Mouse (Mus musculus): ENCODE data around the gene Cped1. TPM values are rescaled to one million over a fixed set of nuclear protein-coding genes. Genes with fewer than 3 reads are reported as not detected.

The Cped1 gene
- polyA plus RNA-seq, 1 experiment: 2.2 TPM

DNA sequence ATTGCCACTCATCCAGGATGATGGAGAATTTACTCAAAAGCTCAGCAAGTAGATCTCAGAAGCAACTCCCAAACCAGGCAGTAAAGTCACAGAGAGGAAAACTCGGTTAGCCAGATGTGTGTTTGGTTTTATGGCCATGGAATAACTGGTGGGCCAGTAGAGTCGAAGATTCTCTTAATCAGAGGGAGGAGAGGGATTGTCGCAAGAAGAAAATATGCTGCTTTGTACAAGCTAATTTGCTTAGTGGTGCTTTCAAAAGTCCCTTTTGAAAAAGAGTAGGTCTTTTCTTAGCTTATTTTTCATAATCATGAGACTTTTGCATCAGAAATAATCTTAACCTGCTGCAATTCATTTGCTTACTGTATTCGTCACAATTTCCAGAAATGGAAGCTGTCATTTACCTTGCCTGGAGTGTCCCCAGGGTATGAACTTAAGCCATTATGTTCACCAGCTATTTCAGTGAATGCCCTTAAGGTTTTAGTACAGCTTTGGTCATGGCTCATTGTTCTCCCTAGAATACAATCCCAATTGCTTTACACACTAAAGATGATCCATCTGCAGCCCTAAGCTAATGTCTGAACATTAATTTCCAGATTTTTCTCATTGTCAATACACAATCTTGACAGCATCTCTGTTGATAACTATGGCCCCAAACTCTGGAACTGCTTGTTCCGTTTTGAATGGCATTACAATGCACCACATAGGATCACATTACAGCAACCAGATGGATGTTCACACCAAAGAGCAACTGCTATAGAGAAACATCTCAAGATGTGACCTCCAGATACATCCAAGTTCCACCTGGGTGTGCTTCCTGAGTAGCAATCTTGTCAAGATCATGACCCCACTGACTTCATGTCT is 282.3 kb downstream of the Cped1 start:
- H3K4me3 ChIP-seq (ENCODE audit: insufficient read depth, low read length): no peak overlapping the region
- H3K4me1 ChIP-seq (ENCODE audit: control insufficient read depth, insufficient read depth, low read length): no peaks in the 10 kb centered on the region
- TF ChIP-seq CTCF (IDR thresholded peaks at IDR 0.05; ENCODE audit: extremely low read depth, insufficient read depth, low read length): no peak
- no peak for TF ChIP-seq POLR2A (IDR thresholded peaks at IDR 0.05; ENCODE audit: extremely low read depth, insufficient read depth, low read length)
- no peak overlapping the region for H3K27ac ChIP-seq (ENCODE audit: insufficient read depth, low read length)

GRCm38 (mm10) chr6:22268677-22269076 is 283.0 kb downstream of the Cped1 start:
- Histone ChIP-seq H3K27ac (ENCODE audit: insufficient read depth, low read length) (no peak overlapping the region), H3K4me1 (ENCODE audit: control insufficient read depth, insufficient read depth, low read length) (no peaks in the 10 kb centered on the region), H3K4me3 (ENCODE audit: insufficient read depth, low read length) (no peak overlapping the region)
- TF ChIP-seq POLR2A (IDR thresholded peaks at IDR 0.05; ENCODE audit: extremely low read depth, insufficient read depth, low read length): no peak

DNA sequence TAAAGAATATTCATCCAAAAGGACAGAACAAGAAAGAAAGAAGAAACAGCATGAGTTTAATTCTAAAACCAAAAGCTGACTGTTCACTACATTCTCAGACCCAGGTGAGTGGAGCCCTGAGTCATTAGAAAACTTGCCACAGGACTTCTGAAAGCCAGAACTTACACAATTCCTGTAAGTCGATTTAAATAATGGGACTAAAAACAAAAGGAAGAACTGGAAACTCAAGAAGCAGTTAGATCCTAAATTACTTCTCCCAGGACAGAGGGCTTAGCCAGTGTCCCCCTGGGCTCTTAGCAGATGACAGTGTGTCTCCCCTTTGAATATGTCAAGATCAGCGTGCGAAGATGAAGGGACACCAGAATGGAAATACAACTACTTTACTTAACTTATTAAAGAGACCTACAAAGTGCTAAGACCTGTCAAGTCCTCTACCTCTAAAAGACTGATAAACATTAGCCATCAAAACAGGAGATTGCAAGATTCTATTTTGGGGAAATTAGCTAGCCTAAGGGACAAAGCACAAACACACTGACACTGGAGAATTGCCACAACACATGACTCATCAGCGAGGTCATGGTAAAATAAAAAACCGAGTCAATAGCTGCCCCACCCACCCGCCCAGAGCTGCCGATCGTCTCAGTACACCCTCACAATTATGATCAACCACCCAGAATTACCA is 284.3 kb downstream of the Cped1 start:
- no peak overlapping the region for H3K4me3 ChIP-seq (ENCODE audit: insufficient read depth, low read length)
- H3K27ac ChIP-seq (ENCODE audit: insufficient read depth, low read length): no peak overlapping the region
- no peak for TF ChIP-seq CTCF (IDR thresholded peaks at IDR 0.05; ENCODE audit: extremely low read depth, insufficient read depth, low read length)
- no peak for TF ChIP-seq POLR2A (IDR thresholded peaks at IDR 0.05; ENCODE audit: extremely low read depth, insufficient read depth, low read length)
- H3K4me1 ChIP-seq (ENCODE audit: control insufficient read depth, insufficient read depth, low read length): no peaks in the 10 kb centered on the region

- no peak overlapping the region for H3K27ac ChIP-seq (ENCODE audit: insufficient read depth, low read length)
- TF ChIP-seq CTCF (IDR thresholded peaks at IDR 0.05; ENCODE audit: extremely low read depth, insufficient read depth, low read length): no peak
- no peak for TF ChIP-seq POLR2A (IDR thresholded peaks at IDR 0.05; ENCODE audit: extremely low read depth, insufficient read depth, low read length)
- H3K4me3 ChIP-seq (ENCODE audit: insufficient read depth, low read length): no peak overlapping the region
- H3K4me1 ChIP-seq (ENCODE audit: control insufficient read depth, insufficient read depth, low read length): no peaks in the 10 kb centered on the region
Observed at GRCm38 (mm10) chr6:22277941-22278340, 292.2 kb downstream of the Cped1 start.

DNA sequence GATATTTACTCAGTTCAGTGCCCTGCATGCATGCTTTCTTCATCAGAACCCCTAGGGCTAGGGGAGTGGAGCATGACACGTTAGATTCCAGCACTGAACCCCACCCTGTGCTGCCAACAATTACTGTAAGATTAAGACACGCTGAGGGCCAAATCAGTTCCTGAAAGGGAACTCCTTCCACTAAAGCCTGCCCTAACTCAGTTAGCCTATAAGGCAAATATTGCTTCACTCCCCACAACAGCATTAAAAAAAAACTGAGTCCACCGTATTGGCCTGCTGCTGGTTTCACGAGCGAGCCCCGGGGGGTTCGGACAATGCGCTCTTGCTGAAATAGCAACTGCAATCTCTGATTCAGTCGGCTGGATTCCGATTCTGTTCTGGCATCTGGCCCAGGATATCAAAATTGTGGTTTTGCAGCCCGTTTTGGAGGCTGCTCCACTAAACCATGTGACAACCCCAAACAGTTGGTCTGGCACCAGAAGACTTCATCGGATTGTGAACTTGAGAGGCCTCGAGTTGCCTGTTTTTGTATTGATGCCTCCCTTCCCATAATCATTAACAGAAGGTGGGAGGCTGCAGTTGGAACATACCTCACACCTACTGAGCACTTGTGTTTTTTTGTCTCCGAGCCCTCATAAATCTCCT is 294.6 kb downstream of the Cped1 start:
- Histone ChIP-seq H3K4me3 (ENCODE audit: insufficient read depth, low read length) (no peak overlapping the region), H3K27ac (ENCODE audit: insufficient read depth, low read length) (no peak overlapping the region), H3K4me1 (ENCODE audit: control insufficient read depth, insufficient read depth, low read length) (no peaks in the 10 kb centered on the region)
- no peak for TF ChIP-seq CTCF (IDR thresholded peaks at IDR 0.05; ENCODE audit: extremely low read depth, insufficient read depth, low read length)
- TF ChIP-seq POLR2A (IDR thresholded peaks at IDR 0.05; ENCODE audit: extremely low read depth, insufficient read depth, low read length): no peak

DNA sequence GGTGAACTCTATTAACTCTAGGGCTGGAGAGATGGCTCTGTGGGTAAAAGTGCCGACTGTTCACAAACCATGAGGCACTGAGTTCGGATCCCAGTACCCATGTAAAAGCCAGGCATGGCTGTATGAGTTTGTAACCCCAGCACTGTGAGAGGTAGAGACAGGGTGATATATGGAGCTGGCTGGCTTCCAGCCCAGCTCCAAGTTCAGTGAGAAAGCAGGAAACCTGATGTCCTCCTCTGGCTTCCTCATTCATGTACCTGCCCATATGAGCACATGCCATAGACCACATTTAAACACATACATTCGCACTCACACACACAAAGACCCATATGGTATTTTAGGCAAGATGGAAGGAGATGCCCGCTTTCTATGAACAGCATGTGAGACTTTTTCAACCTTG is 296.7 kb downstream of the Cped1 start:
- H3K27ac ChIP-seq (ENCODE audit: insufficient read depth, low read length): no peak overlapping the region
- no peak overlapping the region for H3K4me3 ChIP-seq (ENCODE audit: insufficient read depth, low read length)
- no peak for TF ChIP-seq POLR2A (IDR thresholded peaks at IDR 0.05; ENCODE audit: extremely low read depth, insufficient read depth, low read length)
- no peak for TF ChIP-seq CTCF (IDR thresholded peaks at IDR 0.05; ENCODE audit: extremely low read depth, insufficient read depth, low read length)
- no peaks in the 10 kb centered on the region for H3K4me1 ChIP-seq (ENCODE audit: control insufficient read depth, insufficient read depth, low read length)

DNA sequence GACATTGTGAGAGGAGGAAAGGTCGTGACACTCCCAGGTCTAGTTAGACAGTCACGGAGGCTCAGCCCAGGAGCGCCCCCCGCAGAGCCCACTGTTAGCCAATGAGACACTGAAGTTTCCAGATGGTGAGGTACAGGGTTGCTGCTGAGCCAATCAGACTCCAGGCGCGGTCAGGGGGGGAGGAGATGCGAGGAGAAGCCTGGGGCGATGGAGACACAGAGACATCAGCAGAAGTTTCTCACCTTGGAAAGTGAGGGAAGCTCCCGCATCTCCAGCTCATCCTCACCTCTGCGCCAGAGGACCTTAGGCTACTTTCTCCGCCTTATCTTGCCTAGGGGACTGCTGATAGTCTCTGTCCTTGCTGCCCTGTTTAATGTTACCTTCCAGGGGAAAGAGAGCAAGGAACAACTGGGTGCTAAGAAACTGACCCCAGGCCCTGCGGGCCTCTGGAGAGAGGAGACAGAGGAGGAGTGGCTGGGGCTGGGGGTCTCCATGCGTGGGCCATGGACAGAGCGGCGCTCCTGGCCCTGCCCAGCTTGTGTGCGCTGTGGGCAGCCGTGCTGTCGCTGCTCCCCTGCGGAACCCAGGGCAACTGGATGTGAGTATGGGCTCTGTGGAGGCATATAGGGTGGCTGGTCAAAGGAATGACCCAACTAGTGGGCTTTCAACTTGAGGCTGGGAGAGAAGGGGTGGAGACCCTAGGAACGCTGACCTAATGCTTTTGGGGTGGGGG is 302.5 kb downstream of the Cped1 start, which contains the start of gene Wnt16:
TSS of gene Wnt16 (plus strand) at position 224 of the 733 bp plus-strand sequence.
- no peak within 1 kb of the TSS for H3K27ac ChIP-seq (ENCODE audit: insufficient read depth, low read length)
- TF ChIP-seq CTCF (IDR thresholded peaks at IDR 0.05; ENCODE audit: extremely low read depth, insufficient read depth, low read length): no peak
- TF ChIP-seq POLR2A (IDR thresholded peaks at IDR 0.05; ENCODE audit: extremely low read depth, insufficient read depth, low read length): no peak
- peak within 1 kb of the TSS; percentile 28 for H3K4me3 ChIP-seq (ENCODE audit: insufficient read depth, low read length)
- H3K4me1 ChIP-seq (ENCODE audit: control insufficient read depth, insufficient read depth, low read length): 0 out of 2 replicates have a peak, but pooled peaks cover 1% of the 10 kb centered on the region

DNA sequence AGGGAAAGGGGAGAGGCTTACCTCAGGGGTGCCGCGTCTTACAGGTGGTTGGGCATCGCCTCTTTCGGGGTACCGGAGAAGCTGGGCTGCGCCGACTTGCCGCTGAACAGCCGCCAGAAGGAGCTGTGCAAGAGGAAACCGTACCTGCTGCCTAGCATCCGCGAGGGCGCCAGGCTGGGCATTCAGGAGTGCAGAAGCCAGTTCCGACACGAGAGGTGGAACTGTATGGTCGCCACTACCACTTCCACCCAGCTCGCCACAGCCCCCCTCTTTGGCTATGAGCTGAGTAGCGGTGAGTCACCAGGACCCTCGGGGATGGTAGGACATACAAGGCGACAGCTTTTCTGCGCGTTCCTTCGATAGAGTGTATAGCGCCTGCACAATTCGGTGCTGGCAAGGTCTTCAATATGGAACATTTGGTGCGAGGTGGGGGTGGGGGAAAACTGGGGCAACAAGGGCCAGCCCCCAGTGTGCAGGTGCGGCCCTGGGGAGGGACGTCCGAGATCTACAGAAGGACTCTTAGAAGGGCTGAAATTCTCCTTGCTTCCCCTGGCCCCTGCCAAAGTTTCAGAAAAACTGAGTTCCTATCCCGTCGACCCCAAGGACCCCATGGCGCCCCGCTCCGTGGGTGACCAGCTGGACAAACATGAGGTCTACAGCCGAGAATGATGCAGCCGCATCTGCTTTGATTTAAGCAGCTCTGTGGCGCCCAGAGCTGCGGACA is 303.2 kb downstream of the Cped1 start:
- H3K27ac ChIP-seq (ENCODE audit: insufficient read depth, low read length): no peak overlapping the region
- H3K4me3 ChIP-seq (ENCODE audit: insufficient read depth, low read length): peak overlapping the region; percentile 28; the same call in 1 of the 2 replicates
- H3K4me1 ChIP-seq (ENCODE audit: control insufficient read depth, insufficient read depth, low read length): 0 out of 2 replicates have a peak, but pooled peaks cover 1% of the 10 kb centered on the region
- TF ChIP-seq CTCF (IDR thresholded peaks at IDR 0.05; ENCODE audit: extremely low read depth, insufficient read depth, low read length) (no peak), POLR2A (IDR thresholded peaks at IDR 0.05; ENCODE audit: extremely low read depth, insufficient read depth, low read length) (no peak)
